Mouse (Mus musculus) small intestine, adult 2 months (tissue): ENCODE data around the gene Nmrk2. TPM values are rescaled to one million over a fixed set of nuclear protein-coding genes. Genes with fewer than 3 reads are reported as not detected.
"Not testable (repeated sequence)": the region's sequence is repeated elsewhere in the genome, so short reads cannot be mapped to it uniquely, and the experiment has no call there.

Experiments used
- H3K27ac ChIP-seq: fragments of 200-500 bp; 2 replicates; pipeline ENCODE4 v1.5.1; 2012; ENCODE audit warnings: low read depth, low read length, control low read depth, inconsistent platforms; ENCODE audit not compliant: insufficient read depth
- H3K27me3 ChIP-seq: fragments of 200-500 bp; 2 replicates; pipeline ENCODE4 v1.6.1; 2012; ENCODE audit warnings: mild to moderate bottlenecking, moderate library complexity, low read length, inconsistent platforms; ENCODE audit not compliant: control insufficient read depth, insufficient read depth
- H3K36me3 ChIP-seq: fragments of 200-500 bp; 2 replicates; pipeline ENCODE4 v1.6.1; 2012; ENCODE audit warnings: mild to moderate bottlenecking, low read length, control low read depth, inconsistent platforms; ENCODE audit not compliant: control insufficient read depth, insufficient read depth
- H3K4me1 ChIP-seq: fragments of 200-500 bp; 2 replicates; pipeline ENCODE4 v1.6.1; 2012; ENCODE audit warnings: low read length, inconsistent platforms, mixed read lengths; ENCODE audit not compliant: control insufficient read depth, insufficient read depth, insufficient read length
- H3K4me3 ChIP-seq: fragments of 200-500 bp; 2 replicates; pipeline ENCODE4 v1.5.1; 2012; ENCODE audit warnings: low read depth, mild to moderate bottlenecking, control low read depth, inconsistent platforms, low read length, moderate library complexity
- CTCF ChIP-seq: fragments of 200-500 bp; IDR thresholded peaks from 2 replicates; pipeline ENCODE4 v1.5.1; 2012; ENCODE audit warnings: low read depth, mild to moderate bottlenecking, control low read depth, inconsistent platforms, low read length, moderate library complexity, mixed read lengths; ENCODE audit not compliant: insufficient replicate concordance, insufficient read length; ENCODE audit errors: extremely low read depth
- POLR2A ChIP-seq: fragments of 200-500 bp; IDR thresholded peaks from 2 replicates; pipeline ENCODE4 v1.6.1; 2012; ENCODE audit warnings: low read depth, mild to moderate bottlenecking, control low read depth, inconsistent platforms, low read length, moderate library complexity
- WGBS: fragments of 180-500 bp; shearing (Covaris S2); methylation state at CpG from one replicate; pipeline ENCODE4 v1.1.7; 2018; 5-methylcytosine and 5-hydroxymethylcytosine counted together
- polyA plus RNA-seq: library from polyadenylated mRNA; depleted of rRNA; stranded (reverse); fragments of >200 nt; gene quantifications from 2 replicates; pipeline ENCODE4 v1.2.3, GENCODE M21; 2012

Gene Nmrk2
- polyA plus RNA-seq, 1 experiment, result not detected

- peaks cover 43% of the 10 kb centered on the region for H3K36me3 ChIP-seq
- no peaks in the 10 kb centered on the region for H3K27me3 ChIP-seq
- H3K4me1 ChIP-seq, result peaks cover 5% of the 10 kb centered on the region; the same call in 1 of the 2 replicates
- 68% methylated on average over 4 of the region's 4 CpGs for WGBS
- TF ChIP-seq POLR2A (no peak), CTCF (no peak)
- H3K27ac ChIP-seq, result peak overlapping the region; percentile 25; the same call in 1 of the 2 replicates
- H3K4me3 ChIP-seq, result no peak overlapping the region
Measured at GRCm38 (mm10) chr10:81184765-81185164, 17.1 kb downstream of the Nmrk2 start.

GRCm38 (mm10) chr10:81183805-81184204, 18.0 kb downstream of the Nmrk2 start, which contains the start of gene 4930442H23Rik:
Gene 4930442H23Rik, minus strand, starts transcription at chr10:81183849.
- peaks cover 7% of the 10 kb centered on the region for H3K4me1 ChIP-seq
- H3K27me3 ChIP-seq, result no peaks in the 10 kb centered on the region
- no peak for TF ChIP-seq CTCF
- no peak for TF ChIP-seq POLR2A
- H3K4me3 ChIP-seq, result peak within 1 kb of the TSS; percentile 80
- H3K27ac ChIP-seq, result peak within 1 kb of the TSS; percentile 83
- peaks cover 52% of the 10 kb centered on the region for H3K36me3 ChIP-seq
- WGBS, result 75% methylated on average over 5 of the region's 5 CpGs

- H3K36me3 ChIP-seq, result peaks cover 64% of the 10 kb centered on the region
- peaks cover 12% of the 10 kb centered on the region for H3K4me1 ChIP-seq
- TF ChIP-seq CTCF (peak; percentile 11; the same call in 1 of the 2 replicates), POLR2A (peak; percentile 57; the same call in 1 of the 2 replicates)
- H3K27ac ChIP-seq, result peak within 1 kb of the TSS; percentile 83
- 6% methylated on average over 53 of the region's 53 CpGs for WGBS
- no peaks in the 10 kb centered on the region for H3K27me3 ChIP-seq
- H3K4me3 ChIP-seq, result peak within 1 kb of the TSS; percentile 80
Measured at GRCm38 (mm10) chr10:81182336-81183333, 19.2 kb downstream of the Nmrk2 start, which contains the start of gene Dapk3. Gene Dapk3, plus strand, starts transcription at chr10:81183005.

- peaks cover 13% of the 10 kb centered on the region for H3K4me1 ChIP-seq
- WGBS, result 82% methylated on average over 12 of the region's 12 CpGs
- peaks cover 62% of the 10 kb centered on the region for H3K36me3 ChIP-seq
- H3K27ac ChIP-seq, H3K27me3 ChIP-seq, H3K4me3 ChIP-seq: not testable (repeated sequence)
Measured at GRCm38 (mm10) chr10:81181860-81182259, 20.0 kb downstream of the Nmrk2 start.

GRCm38 (mm10) chr10:81180946-81181345, 20.9 kb downstream of the Nmrk2 start:
- WGBS, result 86% methylated on average over 13 of the region's 13 CpGs

GRCm38 (mm10) chr10:81179451-81180342, 22.2 kb downstream of the Nmrk2 start:
- Histone ChIP-seq H3K4me1 (peaks cover 20% of the 10 kb centered on the region), H3K4me3 (no peak overlapping the region), H3K36me3 (peaks cover 56% of the 10 kb centered on the region), H3K27me3 (no peaks in the 10 kb centered on the region), H3K27ac (no peak overlapping the region)
- peak; percentile 15; the same call in 1 of the 2 replicates for TF ChIP-seq CTCF
- TF ChIP-seq POLR2A, result 0 out of 2 replicates have a peak, but pooled peaks have one; percentile 19
- 86% methylated on average over 32 of the region's 32 CpGs for WGBS

More at GRCm38 (mm10) chr10:81180946-81181345, 20.9 kb downstream of the Nmrk2 start:
- H3K4me3 ChIP-seq, result no peak overlapping the region
- no peak overlapping the region for H3K27ac ChIP-seq
- H3K4me1 ChIP-seq, result peaks cover 13% of the 10 kb centered on the region
- TF ChIP-seq CTCF (no peak), POLR2A (no peak)
- peaks cover 62% of the 10 kb centered on the region for H3K36me3 ChIP-seq
- no peaks in the 10 kb centered on the region for H3K27me3 ChIP-seq
